Mouse (Mus musculus) MEL (cell line): Measurements from ENCODE around the gene Akap11. TPM values are rescaled to one million over a fixed set of nuclear protein-coding genes. Genes with fewer than 3 reads are reported as not detected.

Experiments used
- DNase-seq: peaks from one replicate; pipeline ENCODE4 v3.0.0; 2011; ENCODE audit warnings: low read depth, low spot score
- H3K27ac ChIP-seq: 2 replicates; pipeline ENCODE4 v1.5.1; 2012; ENCODE audit warnings: low read depth, mild to moderate bottlenecking, control low read depth, low read length, moderate library complexity; ENCODE audit not compliant: control insufficient read depth
- H3K27me3 ChIP-seq, 2 experiments: fragments of 150-350 bp in 1 of 2; sonication (generic) in 1 of 2; 2 replicates each; pipeline ENCODE4 v1.6.1; 2012; ENCODE audit warnings: low read length in 2 of 2, mild to moderate bottlenecking in 2 of 2, improper control_type of control experiment in 1 of 2, moderate library complexity in 1 of 2; ENCODE audit not compliant: insufficient read depth in 2 of 2, control insufficient read depth in 1 of 2
- H3K36me3 ChIP-seq, 2 experiments: 2 replicates each; pipeline ENCODE4 v1.6.1; 2012 to 2014; ENCODE audit warnings: low read length in 2 of 2, improper control_type of control experiment in 1 of 2, inconsistent platforms in 1 of 2, mild to moderate bottlenecking in 1 of 2; ENCODE audit not compliant: insufficient read depth in 2 of 2, control insufficient read depth in 1 of 2
- H3K4me1 ChIP-seq, 2 experiments: fragments of 150-350 bp in 1 of 2; sonication (generic) in 1 of 2; 2 replicates each; pipeline ENCODE4 v1.6.1; 2012; ENCODE audit warnings: low read length in 2 of 2, improper control_type of control experiment in 1 of 2, mild to moderate bottlenecking in 1 of 2; ENCODE audit not compliant: insufficient read depth in 2 of 2, control insufficient read depth in 1 of 2
- H3K4me3 ChIP-seq, 2 experiments: fragments of 150-350 bp in 1 of 2; sonication (generic) in 1 of 2; 2 replicates each; pipeline ENCODE4 v1.5.1; 2012; ENCODE audit warnings: low read depth in 2 of 2, low read length in 2 of 2, mild to moderate bottlenecking in 2 of 2, moderate library complexity in 2 of 2, control low read depth in 1 of 2, improper control_type of control experiment in 1 of 2; ENCODE audit not compliant: control insufficient read depth in 1 of 2, insufficient read depth in 1 of 2
- H3K79me2 ChIP-seq: 2 replicates; pipeline ENCODE4 v1.6.1; 2012; ENCODE audit warnings: mild to moderate bottlenecking, low read length, moderate library complexity; ENCODE audit not compliant: control insufficient read depth, poor library complexity, insufficient read depth
- H3K9ac ChIP-seq: 2 replicates; pipeline ENCODE4 v1.6.1; 2012; ENCODE audit warnings: low read depth, mild to moderate bottlenecking, control low read depth, low read length, moderate library complexity; ENCODE audit not compliant: control insufficient read depth, poor library complexity, severe bottlenecking
- H3K9me3 ChIP-seq: fragments of 150-350 bp; sonication (generic); replicated peaks from 2 replicates; pipeline ENCODE4 v1.6.1; 2012; ENCODE audit warnings: mild to moderate bottlenecking, low read length, improper control_type of control experiment, moderate library complexity; ENCODE audit not compliant: insufficient read depth
- CHD2 ChIP-seq: IDR thresholded peaks from 2 replicates; pipeline ENCODE4 v1.6.1; 2011; ENCODE audit warnings: low read length, improper control_type of control experiment
- E2F4 ChIP-seq: IDR thresholded peaks from 2 replicates; pipeline ENCODE4 v1.6.1; 2011; ENCODE audit warnings: low read depth, low read length, improper control_type of control experiment, borderline replicate concordance
- EP300 ChIP-seq, 2 experiments: IDR thresholded peaks; 2 replicates each; pipeline ENCODE4 v1.6.1; 2011; ENCODE audit warnings: improper control_type of control experiment in 2 of 2, low read length in 2 of 2, low read depth in 1 of 2, mild to moderate bottlenecking in 1 of 2
- HCFC1 ChIP-seq: IDR thresholded peaks from 2 replicates; pipeline ENCODE4 v1.6.1; 2012; ENCODE audit warnings: low read depth, mild to moderate bottlenecking, inconsistent platforms, low read length, improper control_type of control experiment, moderate library complexity
- MAX ChIP-seq: IDR thresholded peaks from 2 replicates; pipeline ENCODE4 v1.6.1; 2011; ENCODE audit warnings: low read length, improper control_type of control experiment
- MEF2A ChIP-seq: IDR thresholded peaks from 2 replicates; pipeline ENCODE4 v1.6.1; 2014; ENCODE audit warnings: low read depth, mild to moderate bottlenecking, inconsistent platforms, low read length, improper control_type of control experiment; ENCODE audit not compliant: poor library complexity, insufficient replicate concordance, severe bottlenecking; ENCODE audit errors: extremely low read depth
- MXI1 ChIP-seq: IDR thresholded peaks from 2 replicates; pipeline ENCODE4 v1.6.1; 2011; ENCODE audit warnings: mild to moderate bottlenecking, low read depth, low read length, improper control_type of control experiment
- POLR2A ChIP-seq, 2 experiments: IDR thresholded peaks; 2 replicates each; pipeline ENCODE4 v1.6.1; 2011 to 2012; ENCODE audit warnings: low read length in 2 of 2, mild to moderate bottlenecking in 2 of 2, control low read depth in 1 of 2, improper control_type of control experiment in 1 of 2, low read depth in 1 of 2, moderate library complexity in 1 of 2; ENCODE audit not compliant: control insufficient read depth in 1 of 2, insufficient read depth in 1 of 2, poor library complexity in 1 of 2
- POLR2AphosphoS5 ChIP-seq: IDR thresholded peaks from 2 replicates; pipeline ENCODE4 v1.6.1; 2012; ENCODE audit warnings: low read depth, borderline replicate concordance, mild to moderate bottlenecking, inconsistent platforms, low read length, moderate library complexity, mixed read lengths
- RAD21 ChIP-seq: IDR thresholded peaks from 2 replicates; pipeline ENCODE4 v1.6.1; 2011; ENCODE audit warnings: mild to moderate bottlenecking, low read depth, low read length, improper control_type of control experiment
- RCOR1 ChIP-seq: IDR thresholded peaks from 2 replicates; pipeline ENCODE4 v1.6.1; 2012; ENCODE audit warnings: low read depth, mild to moderate bottlenecking, inconsistent platforms, low read length, improper control_type of control experiment
- SMC3 ChIP-seq: IDR thresholded peaks from 2 replicates; pipeline ENCODE4 v1.6.1; 2011; ENCODE audit warnings: low read depth, low read length, improper control_type of control experiment
- TBP ChIP-seq: IDR thresholded peaks from 2 replicates; pipeline ENCODE4 v1.8.0; 2011; ENCODE audit warnings: low read depth, low read length, improper control_type of control experiment
- UBTF ChIP-seq: IDR thresholded peaks from 2 replicates; pipeline ENCODE4 v1.6.1; 2012; ENCODE audit warnings: low read depth, mild to moderate bottlenecking, inconsistent platforms, low read length, improper control_type of control experiment, moderate library complexity, borderline replicate concordance; ENCODE audit not compliant: insufficient read depth
- USF2 ChIP-seq, 2 experiments: IDR thresholded peaks; 2 replicates each; pipeline ENCODE4 v1.6.1; 2011 to 2012; ENCODE audit warnings: improper control_type of control experiment in 2 of 2, low read length in 2 of 2, borderline replicate concordance in 1 of 2, inconsistent platforms in 1 of 2, low read depth in 1 of 2, mild to moderate bottlenecking in 1 of 2; ENCODE audit not compliant: insufficient read depth in 1 of 2
- ZMIZ1 ChIP-seq: IDR thresholded peaks from 2 replicates; pipeline ENCODE4 v1.6.1; 2012; ENCODE audit warnings: low read depth, mild to moderate bottlenecking, inconsistent platforms, low read length, improper control_type of control experiment, moderate library complexity
- polyA plus RNA-seq, 2 experiments: library from polyadenylated mRNA; stranded (reverse) in 1 of 2; unstranded in 1 of 2; fragments of >175 nt in 1 of 2; fragments of >200 nt in 1 of 2; gene quantifications; 2 replicates each; pipeline versions ENCODE4 v1.2.1 to v1.2.4; 2012; ENCODE audit warnings: low replicate concordance in 2 of 2, low read depth in 1 of 2; ENCODE audit not compliant: insufficient read length in 2 of 2, insufficient read depth in 1 of 2, missing spikeins in 1 of 2
- total RNA-seq: library from RNA; depleted of rRNA; stranded (reverse); fragments of 300-350 nt; gene quantifications from 2 replicates; pipeline ENCODE4 v1.2.3, GENCODE M21; 2012

Akap11 gene
- total and polyA plus RNA-seq, 3 experiments = 13.0 to 25.4 (median 17.1) TPM

DNA sequence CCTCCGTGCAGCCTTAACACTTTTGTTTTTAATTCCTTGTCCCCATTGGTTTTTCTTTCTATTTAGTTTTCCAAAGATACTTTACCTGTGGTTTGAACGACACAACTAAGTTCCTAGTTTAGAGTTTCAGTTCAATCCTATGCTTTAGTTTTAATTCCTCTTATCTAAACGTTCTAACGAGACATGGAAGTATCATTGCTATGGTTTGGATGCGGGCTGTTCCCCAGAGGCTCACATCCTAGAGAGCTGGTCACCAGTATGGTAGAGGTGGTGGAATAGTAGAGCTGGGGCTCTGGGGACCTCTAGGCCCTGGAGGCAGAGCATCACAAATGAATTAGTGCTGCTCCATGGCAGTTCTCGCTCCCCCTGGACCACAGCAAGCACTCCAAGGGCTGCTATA is 9.7 kb downstream of the Akap11 start:
- Histone ChIP-seq H3K79me2 (peaks cover 8% of the 10 kb centered on the region), H3K27ac (no peak overlapping the region), H3K27me3 (no peaks in the 10 kb centered on the region), H3K4me1 (no peaks in the 10 kb centered on the region), H3K9me3 (no peaks in the 10 kb centered on the region), H3K9ac (no peak overlapping the region), H3K4me3 (no peak overlapping the region), H3K36me3 (no peaks in the 10 kb centered on the region)
- DNase-seq = no peak
- no peak for TF ChIP-seq POLR2AphosphoS5
- TF ChIP-seq RCOR1 = no peak
- no peak for TF ChIP-seq TBP
- no peak for TF ChIP-seq SMC3
- TF ChIP-seq MEF2A = no peak
- TF ChIP-seq ZMIZ1 = no peak
- TF ChIP-seq E2F4 = no peak
- TF ChIP-seq RAD21 = no peak
- no peak for TF ChIP-seq HCFC1

DNA sequence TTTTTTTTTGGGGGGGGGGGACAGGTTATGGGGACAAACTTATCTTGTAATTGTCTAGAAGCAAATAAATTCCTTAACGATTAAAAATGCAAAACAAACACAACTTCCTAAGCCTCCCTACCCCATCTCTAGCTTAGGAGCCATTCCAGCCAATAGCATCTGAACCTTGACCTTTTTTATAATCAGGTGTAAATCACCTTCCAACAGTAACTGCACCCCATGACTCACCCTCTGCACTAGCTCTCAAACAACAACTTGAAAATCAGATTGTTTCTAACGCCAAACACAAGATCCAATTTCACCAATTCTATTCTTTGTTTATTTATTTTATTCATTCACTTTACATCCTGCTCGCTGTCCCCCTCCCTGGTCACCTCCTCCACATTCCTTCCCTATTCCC is 10.1 kb downstream of the Akap11 start:
- H3K9me3 ChIP-seq = no peaks in the 10 kb centered on the region
- no peaks in the 10 kb centered on the region for H3K4me1 ChIP-seq
- no peaks in the 10 kb centered on the region for H3K36me3 ChIP-seq
- no peaks in the 10 kb centered on the region for H3K27me3 ChIP-seq
- no peak overlapping the region for H3K27ac ChIP-seq
- no peak overlapping the region for H3K9ac ChIP-seq
- no peak for DNase-seq
- TF ChIP-seq UBTF (no peak), USF2 (IDR thresholded peaks at IDR 0.05; ENCODE audit: borderline replicate concordance in 1 of 2, insufficient read depth in 1 of 2, low read depth in 1 of 2, low read length in 2 of 2) (no peak), MXI1 (no peak), POLR2A (IDR thresholded peaks at IDR 0.05; ENCODE audit: control insufficient read depth in 1 of 2, insufficient read depth in 1 of 2, low read depth in 1 of 2, low read length in 2 of 2, poor library complexity in 1 of 2) (no peak), MAX (no peak), CHD2 (no peak), TBP (no peak), EP300 (IDR thresholded peaks at IDR 0.05; ENCODE audit: low read depth in 1 of 2, low read length in 2 of 2) (no peak)
- no peak overlapping the region for H3K4me3 ChIP-seq
- peaks cover 8% of the 10 kb centered on the region for H3K79me2 ChIP-seq
